Mouse (Mus musculus): ENCODE measurements around the gene Ifi35. TPM values are rescaled to one million over a fixed set of nuclear protein-coding genes. Genes with fewer than 3 reads are reported as not detected.
"Not testable (repeated sequence)": the region's sequence is repeated elsewhere in the genome, so short reads cannot be mapped to it uniquely, and the experiment has no call there.

The Ifi35 gene
- polyA plus RNA-seq, 1 experiment from 2014 or later = 23.9 TPM

GRCm38 (mm10) chr11:101476361-101476760 lies 28.2 kb downstream of the Ifi35 start:
- not testable (repeated sequence) for H3K27ac ChIP-seq; ATAC-seq; H3K4me2 ChIP-seq (replicated peaks); H3K4me3 ChIP-seq (replicated peaks); H3K9ac ChIP-seq; H3K27me3 ChIP-seq (replicated peaks); H3K36me3 ChIP-seq; H3K9me3 ChIP-seq
- WGBS = 81% methylated on average over 4 of the region's 4 CpGs
- H3K4me1 ChIP-seq (replicated peaks) = peaks cover 19% of the 10 kb centered on the region

- no peak overlapping the region for H3K9ac ChIP-seq
- H3K27me3 ChIP-seq (replicated peaks) = no peaks in the 10 kb centered on the region
- no peaks in the 10 kb centered on the region for H3K9me3 ChIP-seq
- H3K27ac ChIP-seq = 0 out of 2 replicates have a peak overlapping the region, but pooled peaks have one; percentile 17
- H3K4me2 ChIP-seq (replicated peaks) = no peak overlapping the region
- H3K4me1 ChIP-seq (replicated peaks) = peaks cover 19% of the 10 kb centered on the region
- H3K36me3 ChIP-seq = no peaks in the 10 kb centered on the region
- no peak for ATAC-seq
- WGBS = 55% methylated on average over 4 of the region's 4 CpGs
- no peak overlapping the region for H3K4me3 ChIP-seq (replicated peaks)
Observed at GRCm38 (mm10) chr11:101477194-101477551, 29.0 kb downstream of the Ifi35 start.

- ATAC-seq = no peak
- WGBS = 63% methylated on average over 10 of the region's 10 CpGs
- H3K9me3 ChIP-seq = no peaks in the 10 kb centered on the region
- no peak overlapping the region for H3K9ac ChIP-seq
- H3K27ac ChIP-seq = 0 out of 2 replicates have a peak overlapping the region, but pooled peaks have one; percentile 17
- no peak overlapping the region for H3K4me2 ChIP-seq (replicated peaks)
- H3K4me1 ChIP-seq (replicated peaks) = peaks cover 19% of the 10 kb centered on the region
- no peaks in the 10 kb centered on the region for H3K36me3 ChIP-seq
- no peaks in the 10 kb centered on the region for H3K27me3 ChIP-seq (replicated peaks)
- no peak overlapping the region for H3K4me3 ChIP-seq (replicated peaks)
Observed at GRCm38 (mm10) chr11:101477552-101478211, 29.5 kb downstream of the Ifi35 start.

GRCm38 (mm10) chr11:101479171-101479635 lies 31.0 kb downstream of the Ifi35 start:
- Histone ChIP-seq H3K27me3 (replicated peaks) (no peaks in the 10 kb centered on the region), H3K9ac (peak overlapping the region; percentile 15; the same call in 1 of the 2 replicates), H3K4me2 (replicated peaks) (peak overlapping the region; percentile 30), H3K4me3 (replicated peaks) (peak overlapping the region; percentile 3; the same call in 1 of the 2 replicates), H3K36me3 (no peaks in the 10 kb centered on the region), H3K4me1 (replicated peaks) (peaks cover 19% of the 10 kb centered on the region), H3K9me3 (no peaks in the 10 kb centered on the region), H3K27ac (no peak overlapping the region)
- 10% methylated on average over 18 of the region's 18 CpGs for WGBS
- no peak for ATAC-seq

GRCm38 (mm10) chr11:101480912-101481311 lies 32.7 kb downstream of the Ifi35 start:
- peak; percentile 75 for ATAC-seq

GRCm38 (mm10) chr11:101483804-101484203 lies 35.6 kb downstream of the Ifi35 start:
- Histone ChIP-seq H3K9me3 (no peaks in the 10 kb centered on the region), H3K4me1 (replicated peaks) (peaks cover 28% of the 10 kb centered on the region), H3K9ac (no peak overlapping the region), H3K27me3 (replicated peaks) (no peaks in the 10 kb centered on the region), H3K4me2 (replicated peaks) (no peak overlapping the region), H3K4me3 (replicated peaks) (no peak overlapping the region), H3K36me3 (no peaks in the 10 kb centered on the region), H3K27ac (no peak overlapping the region)
- 30% methylated on average over 3 of the region's 3 CpGs for WGBS
- no peak for ATAC-seq

More at GRCm38 (mm10) chr11:101480912-101481311, 32.7 kb downstream of the Ifi35 start:
- Histone ChIP-seq H3K9me3 (no peaks in the 10 kb centered on the region), H3K9ac (no peak overlapping the region), H3K27me3 (replicated peaks) (no peaks in the 10 kb centered on the region), H3K4me2 (replicated peaks) (no peak overlapping the region; the same call in 1 of the 2 replicates), H3K4me1 (replicated peaks) (peaks cover 29% of the 10 kb centered on the region), H3K4me3 (replicated peaks) (no peak overlapping the region), H3K27ac (peak overlapping the region; percentile 54), H3K36me3 (no peaks in the 10 kb centered on the region)
- 11% methylated on average over 6 of the region's 6 CpGs for WGBS

- 0 out of 2 replicates have a peak overlapping the region, but pooled peaks have one; percentile 2 for H3K27ac ChIP-seq
- 63% methylated on average over 6 of the region's 6 CpGs for WGBS
- H3K4me3 ChIP-seq (replicated peaks) = no peak overlapping the region
- no peak overlapping the region for H3K9ac ChIP-seq
- no peak for ATAC-seq
- H3K27me3 ChIP-seq (replicated peaks) = no peaks in the 10 kb centered on the region
- H3K4me1 ChIP-seq (replicated peaks) = peaks cover 24% of the 10 kb centered on the region
- H3K4me2 ChIP-seq (replicated peaks) = no peak overlapping the region
- H3K36me3 ChIP-seq = no peaks in the 10 kb centered on the region
- H3K9me3 ChIP-seq = no peaks in the 10 kb centered on the region
Observed at GRCm38 (mm10) chr11:101484245-101484644, 36.0 kb downstream of the Ifi35 start.

- peaks cover 18% of the 10 kb centered on the region; the same call in 1 of the 2 replicates for H3K4me1 ChIP-seq (replicated peaks)
- 74% methylated on average over 7 of the region's 7 CpGs for WGBS
Observed at GRCm38 (mm10) chr11:101484814-101485213, 36.6 kb downstream of the Ifi35 start.

GRCm38 (mm10) chr11:101485509-101486028 lies 37.4 kb downstream of the Ifi35 start:
- WGBS = 28% methylated on average over 6 of the region's 6 CpGs
- Histone ChIP-seq H3K4me1 (replicated peaks) (0 out of 2 replicates have a peak, but pooled peaks cover 12% of the 10 kb centered on the region), H3K4me2 (replicated peaks) (no peak overlapping the region), H3K27ac (peak overlapping the region; percentile 27; the same call in 1 of the 2 replicates), H3K27me3 (replicated peaks) (no peaks in the 10 kb centered on the region), H3K9me3 (no peaks in the 10 kb centered on the region), H3K36me3 (0 out of 2 replicates have a peak, but pooled peaks cover 3% of the 10 kb centered on the region), H3K4me3 (replicated peaks) (no peak overlapping the region), H3K9ac (no peak overlapping the region; the same call in 1 of the 2 replicates)
- 0 out of 2 replicates have a peak, but pooled peaks have one; percentile 37 for ATAC-seq

More at GRCm38 (mm10) chr11:101484814-101485213, 36.6 kb downstream of the Ifi35 start:
- Histone ChIP-seq H3K27me3 (replicated peaks) (no peaks in the 10 kb centered on the region), H3K4me3 (replicated peaks) (no peak overlapping the region), H3K9me3 (no peaks in the 10 kb centered on the region), H3K9ac (no peak overlapping the region), H3K27ac (no peak overlapping the region), H3K4me2 (replicated peaks) (no peak overlapping the region), H3K36me3 (0 out of 2 replicates have a peak, but pooled peaks cover 3% of the 10 kb centered on the region)
- no peak for ATAC-seq

GRCm38 (mm10) chr11:101486126-101486525 lies 37.9 kb downstream of the Ifi35 start:
- Histone ChIP-seq H3K27me3 (replicated peaks) (no peaks in the 10 kb centered on the region), H3K9me3 (no peaks in the 10 kb centered on the region), H3K4me2 (replicated peaks) (no peak overlapping the region), H3K9ac (no peak overlapping the region), H3K4me1 (replicated peaks) (0 out of 2 replicates have a peak, but pooled peaks cover 9% of the 10 kb centered on the region), H3K36me3 (0 out of 2 replicates have a peak, but pooled peaks cover 3% of the 10 kb centered on the region), H3K4me3 (replicated peaks) (no peak overlapping the region), H3K27ac (0 out of 2 replicates have a peak overlapping the region, but pooled peaks have one; percentile 27)
- 43% methylated on average over 6 of the region's 6 CpGs for WGBS
- no peak for ATAC-seq

GRCm38 (mm10) chr11:101506269-101506780 lies 58.1 kb downstream of the Ifi35 start:
- peaks cover 9% of the 10 kb centered on the region for H3K36me3 ChIP-seq
- WGBS = 90% methylated on average over 5 of the region's 5 CpGs
- H3K4me3 ChIP-seq (replicated peaks) = no peak overlapping the region
- no peak overlapping the region for H3K27ac ChIP-seq
- H3K4me2 ChIP-seq (replicated peaks) = no peak overlapping the region
- H3K4me1 ChIP-seq (replicated peaks) = no peaks in the 10 kb centered on the region
- H3K9ac ChIP-seq = no peak overlapping the region
- ATAC-seq = no peak
- no peaks in the 10 kb centered on the region for H3K27me3 ChIP-seq (replicated peaks)
- no peaks in the 10 kb centered on the region for H3K9me3 ChIP-seq

GRCm38 (mm10) chr11:101507090-101507489 lies 58.9 kb downstream of the Ifi35 start:
- H3K4me3 ChIP-seq (replicated peaks) = no peak overlapping the region
- no peaks in the 10 kb centered on the region for H3K27me3 ChIP-seq (replicated peaks)
- H3K36me3 ChIP-seq = peaks cover 9% of the 10 kb centered on the region
- no peak overlapping the region for H3K9ac ChIP-seq
- no peak overlapping the region for H3K4me2 ChIP-seq (replicated peaks)
- H3K4me1 ChIP-seq (replicated peaks) = no peaks in the 10 kb centered on the region
- ATAC-seq = peak; percentile 51; the same call in 1 of the 2 replicates
- 81% methylated on average over 7 of the region's 7 CpGs for WGBS
- no peaks in the 10 kb centered on the region for H3K9me3 ChIP-seq
- no peak overlapping the region for H3K27ac ChIP-seq

Measured in intestine, embryonic 15.5 days (tissue).